Mouse (Mus musculus): Measurements from ENCODE around the gene Dapk1. TPM values are rescaled to one million over a fixed set of nuclear protein-coding genes. Genes with fewer than 3 reads are reported as not detected.

Dapk1 gene
- 2.6 TPM for polyA plus RNA-seq (2014; fragmentation: Illumina TruSeq; extraction: RNeasy Lipid Tissue Mini Kit (QIAGEN cat#74804); ENCODE audit: low replicate concordance)

GRCm38 (mm10) chr13:60601436-60602415 is at the start of gene Dapk1:
Gene Dapk1, plus strand, starts transcription at chr13:60601947.

DNA sequence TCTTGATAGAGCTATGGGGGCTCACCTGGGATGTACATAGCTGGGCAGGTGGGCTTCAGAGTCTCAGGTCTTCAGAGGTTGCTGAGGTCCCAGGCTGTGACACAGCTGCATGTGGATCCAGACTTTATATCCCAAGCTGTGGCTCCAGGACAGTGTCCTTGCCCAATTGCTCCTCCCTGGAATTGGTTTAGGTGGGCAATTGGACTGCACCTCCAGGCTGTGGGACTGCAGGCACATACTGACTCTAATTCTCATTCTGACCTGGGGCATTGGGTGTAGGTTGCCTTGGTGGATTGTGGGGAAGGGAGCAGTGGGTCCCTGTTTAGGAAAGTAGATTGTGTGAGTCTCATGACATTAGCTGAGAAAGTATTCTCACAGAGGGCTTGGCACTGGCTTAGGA is 184.5 kb downstream of the Dapk1 start, which contains the start of gene BC051665:
Gene BC051665, minus strand, starts transcription at position 101 of the 400 bp plus-strand sequence.

GRCm38 (mm10) chr13:60802749-60803148 is 201.0 kb downstream of the Dapk1 start, which contains the start of gene Ctsll3:
Gene Ctsll3, minus strand, starts transcription at chr13:60802849.

Other genes with a start within 250 kb of the Dapk1 start
- not detected for gene BC051665, start 184.4 kb downstream of the Dapk1 start, polyA plus RNA-seq (2014; fragmentation: Illumina TruSeq; extraction: RNeasy Lipid Tissue Mini Kit (QIAGEN cat#74804); ENCODE audit: low replicate concordance)
- not detected for gene Ctsll3, start 200.9 kb downstream of the Dapk1 start, polyA plus RNA-seq (2014; fragmentation: Illumina TruSeq; extraction: RNeasy Lipid Tissue Mini Kit (QIAGEN cat#74804); ENCODE audit: low replicate concordance)

All from small intestine, adult 10 weeks (tissue).